Mouse (Mus musculus) macrophage (primary cell): ENCODE measurements at regions not wholly inside any gene's neighbourhood (a gene's known extent, or its start where the extent isn't known, plus 50 kb on each side); places are given as distances from the start of the nearest gene placed in this dataset.
"Not testable (repeated sequence)": the region's sequence is repeated elsewhere in the genome, so short reads cannot be mapped to it uniquely, and the experiment has no call there.

Experiments used
- H3K27ac ChIP-seq: fragments of 350-480 bp; formaldehyde crosslinking; 2 replicates; pipeline ENCODE4 v1.9.0; 2021
- H3K36me3 ChIP-seq: fragments of 350-480 bp; formaldehyde crosslinking; 2 replicates; pipeline ENCODE4 v1.9.0; 2021; ENCODE audit errors: inconsistent target
- H3K4me3 ChIP-seq: fragments of 350-480 bp; formaldehyde crosslinking; 2 replicates; pipeline ENCODE4 v1.9.0; 2021; ENCODE audit errors: inconsistent target
- H3K79me2 ChIP-seq: fragments of 350-480 bp; formaldehyde crosslinking; 2 replicates; pipeline ENCODE4 v1.9.0; 2021; ENCODE audit errors: inconsistent target
- WGBS: methylation state at CpG from one replicate; pipeline ENCODE4 v1.1.7; 2026; ENCODE audit warnings: inconsistent platforms; ENCODE audit not compliant: missing documents; 5-methylcytosine and 5-hydroxymethylcytosine counted together

- WGBS = 100% methylated on average over 1 of the region's 1 CpGs
- Histone ChIP-seq H3K4me3 (no peak overlapping the region), H3K36me3 (no peaks in the 10 kb centered on the region), H3K79me2 (no peaks in the 10 kb centered on the region), H3K27ac (no peak overlapping the region)
Measured at GRCm38 (mm10) chr10:96392836-96393235, 224.0 kb upstream of the Btg1 start.

- H3K79me2 ChIP-seq = no peaks in the 10 kb centered on the region
- 89% methylated on average over 3 of the region's 3 CpGs for WGBS
- H3K36me3 ChIP-seq = no peaks in the 10 kb centered on the region
- H3K27ac ChIP-seq = no peak overlapping the region
- H3K4me3 ChIP-seq = no peak overlapping the region
Measured at GRCm38 (mm10) chr10:96394210-96394609, 222.6 kb upstream of the Btg1 start.

- no peak overlapping the region for H3K4me3 ChIP-seq
- H3K27ac ChIP-seq = no peak overlapping the region
- no peaks in the 10 kb centered on the region for H3K79me2 ChIP-seq
- no peaks in the 10 kb centered on the region for H3K36me3 ChIP-seq
- WGBS = 98% methylated on average over 3 of the region's 3 CpGs
Measured at GRCm38 (mm10) chr10:96395017-96395416, 221.8 kb upstream of the Btg1 start.

- WGBS = 93% methylated on average over 13 of the region's 13 CpGs
- Histone ChIP-seq H3K79me2 (no peaks in the 10 kb centered on the region), H3K36me3 (no peaks in the 10 kb centered on the region), H3K4me3 (no peak overlapping the region), H3K27ac (no peak overlapping the region)
Measured at GRCm38 (mm10) chr10:96397931-96398561, 218.8 kb upstream of the Btg1 start.

- Histone ChIP-seq H3K4me3 (no peak overlapping the region), H3K36me3 (no peaks in the 10 kb centered on the region), H3K27ac (no peak overlapping the region), H3K79me2 (no peaks in the 10 kb centered on the region)
- WGBS = 94% methylated on average over 9 of the region's 9 CpGs
Measured at GRCm38 (mm10) chr10:96398562-96399288, 218.1 kb upstream of the Btg1 start.

- H3K27ac ChIP-seq = no peak overlapping the region
- WGBS = 88% methylated on average over 7 of the region's 8 CpGs
- no peaks in the 10 kb centered on the region for H3K79me2 ChIP-seq
- no peak overlapping the region for H3K4me3 ChIP-seq
- H3K36me3 ChIP-seq = no peaks in the 10 kb centered on the region
Measured at GRCm38 (mm10) chr10:96399636-96400400, 217.0 kb upstream of the Btg1 start.

- 63% methylated on average over 6 of the region's 6 CpGs for WGBS
- no peaks in the 10 kb centered on the region for H3K79me2 ChIP-seq
- H3K4me3 ChIP-seq = no peak overlapping the region
- H3K36me3 ChIP-seq = no peaks in the 10 kb centered on the region
- no peak overlapping the region for H3K27ac ChIP-seq
Measured at GRCm38 (mm10) chr10:96400793-96401192, 216.0 kb upstream of the Btg1 start.

- Histone ChIP-seq H3K79me2 (no peaks in the 10 kb centered on the region), H3K36me3 (no peaks in the 10 kb centered on the region), H3K27ac (no peak overlapping the region), H3K4me3 (no peak overlapping the region)
- 93% methylated on average over 5 of the region's 5 CpGs for WGBS
Measured at GRCm38 (mm10) chr10:96406306-96406705, 210.5 kb upstream of the Btg1 start.

- 7% methylated on average over 3 of the region's 3 CpGs for WGBS
- Histone ChIP-seq H3K4me3 (no peak overlapping the region), H3K36me3 (no peaks in the 10 kb centered on the region), H3K79me2 (no peaks in the 10 kb centered on the region), H3K27ac (peak overlapping the region; percentile 19; the same call in 1 of the 2 replicates)
Measured at GRCm38 (mm10) chr10:96407846-96408245, 209.0 kb upstream of the Btg1 start.

GRCm38 (mm10) chr10:96408250-96408649 lies 208.6 kb upstream of the Btg1 start:
- no peaks in the 10 kb centered on the region for H3K79me2 ChIP-seq
- H3K4me3 ChIP-seq = no peak overlapping the region
- peak overlapping the region; percentile 19; the same call in 1 of the 2 replicates for H3K27ac ChIP-seq
- 5% methylated on average over 2 of the region's 2 CpGs for WGBS
- H3K36me3 ChIP-seq = no peaks in the 10 kb centered on the region

- H3K27ac ChIP-seq = no peak overlapping the region
- H3K79me2 ChIP-seq = no peaks in the 10 kb centered on the region
- WGBS = 93% methylated on average over 6 of the region's 6 CpGs
- no peak overlapping the region for H3K4me3 ChIP-seq
- no peaks in the 10 kb centered on the region for H3K36me3 ChIP-seq
Measured at GRCm38 (mm10) chr10:96410028-96410427, 206.8 kb upstream of the Btg1 start.

- H3K27ac ChIP-seq = no peak overlapping the region
- H3K4me3 ChIP-seq = no peak overlapping the region
- H3K79me2 ChIP-seq = no peaks in the 10 kb centered on the region
- H3K36me3 ChIP-seq = no peaks in the 10 kb centered on the region
- 96% methylated on average over 10 of the region's 11 CpGs for WGBS
Measured at GRCm38 (mm10) chr10:96414807-96415206, 202.0 kb upstream of the Btg1 start.

- WGBS = 100% methylated on average over 2 of the region's 2 CpGs
- H3K36me3 ChIP-seq, H3K79me2 ChIP-seq, H3K4me3 ChIP-seq, H3K27ac ChIP-seq: not testable (repeated sequence)
Measured at GRCm38 (mm10) chr10:96421506-96421905, 195.3 kb upstream of the Btg1 start.

GRCm38 (mm10) chr10:96427407-96427806 lies 189.4 kb upstream of the Btg1 start:
- Histone ChIP-seq H3K4me3 (no peak overlapping the region), H3K36me3 (no peaks in the 10 kb centered on the region), H3K79me2 (no peaks in the 10 kb centered on the region), H3K27ac (no peak overlapping the region)
- 97% methylated on average over 5 of the region's 5 CpGs for WGBS

- no peak overlapping the region for H3K27ac ChIP-seq
- H3K36me3 ChIP-seq = no peaks in the 10 kb centered on the region
- no peaks in the 10 kb centered on the region for H3K79me2 ChIP-seq
- WGBS = 66% methylated on average over 3 of the region's 3 CpGs
- H3K4me3 ChIP-seq = no peak overlapping the region
Measured at GRCm38 (mm10) chr10:96430142-96430541, 186.7 kb upstream of the Btg1 start.
